Mouse (Mus musculus) liver, adult 2 months (tissue): ENCODE measurements around the gene Hddc3.

Source experiments
- CTCF ChIP-seq: fragments of 200-500 bp; IDR thresholded peaks from 2 replicates; pipeline ENCODE4 v1.5.1; 2011; ENCODE audit warnings: low read depth, low read length, control low read depth
- POLR2A ChIP-seq: fragments of 200-500 bp; IDR thresholded peaks from 2 replicates; pipeline ENCODE4 v1.6.1; 2011; ENCODE audit warnings: low read length, control low read depth; ENCODE audit not compliant: insufficient read depth; ENCODE audit errors: extremely low read depth

DNA sequence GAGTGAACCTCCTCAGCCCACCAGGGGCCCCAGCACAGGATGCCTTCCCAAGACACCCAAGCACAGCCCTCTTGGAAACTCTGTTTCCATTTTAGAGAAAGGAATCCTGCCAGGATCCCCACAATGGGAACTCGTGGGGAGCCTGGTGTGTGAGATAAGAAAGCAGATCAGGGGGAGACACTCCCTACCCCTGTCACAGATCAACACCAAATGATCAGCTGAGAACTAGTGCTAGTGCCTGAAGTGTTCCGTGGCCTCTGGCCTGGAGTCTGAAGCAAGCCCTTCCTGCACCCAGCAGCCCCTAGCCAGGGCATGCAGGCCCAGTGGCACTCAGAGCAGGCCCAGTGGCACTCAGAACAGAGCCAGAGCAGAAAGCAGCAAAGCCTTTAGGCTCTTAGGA is 7.9 kb downstream of the Hddc3 start:
- TF ChIP-seq CTCF: no peak
- no peak for TF ChIP-seq POLR2A
